Mouse (Mus musculus) lung, adult 18-20 months (tissue): ENCODE measurements around the gene Lhx5.

Experiments used
- DNase-seq, 2 experiments: peaks; one replicate each; pipeline ENCODE4 v3.0.0; 2022; ENCODE audit warnings: mixed read lengths in 2 of 2

Gene Lhx5

DNA sequence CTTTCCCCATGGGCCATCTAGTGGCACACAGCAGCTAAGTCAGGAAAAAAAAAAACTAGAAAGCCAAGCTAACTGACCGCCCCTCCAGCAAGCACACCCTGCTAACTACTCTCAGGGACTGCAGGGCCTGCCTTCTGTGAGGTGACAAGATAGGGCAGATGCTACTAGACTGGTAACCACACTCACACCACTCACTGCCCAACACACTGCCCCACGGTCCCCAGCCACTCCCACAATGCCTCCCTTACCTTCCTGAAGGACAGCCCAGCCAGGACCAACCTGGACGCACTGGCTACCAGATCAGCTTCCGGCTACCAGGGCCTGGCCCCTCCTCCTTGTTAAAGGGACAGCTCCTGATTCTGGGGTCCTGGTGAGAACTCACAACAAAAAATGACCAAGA is 35.5 kb downstream of the Lhx5 start:
- DNase-seq: no peak

DNA sequence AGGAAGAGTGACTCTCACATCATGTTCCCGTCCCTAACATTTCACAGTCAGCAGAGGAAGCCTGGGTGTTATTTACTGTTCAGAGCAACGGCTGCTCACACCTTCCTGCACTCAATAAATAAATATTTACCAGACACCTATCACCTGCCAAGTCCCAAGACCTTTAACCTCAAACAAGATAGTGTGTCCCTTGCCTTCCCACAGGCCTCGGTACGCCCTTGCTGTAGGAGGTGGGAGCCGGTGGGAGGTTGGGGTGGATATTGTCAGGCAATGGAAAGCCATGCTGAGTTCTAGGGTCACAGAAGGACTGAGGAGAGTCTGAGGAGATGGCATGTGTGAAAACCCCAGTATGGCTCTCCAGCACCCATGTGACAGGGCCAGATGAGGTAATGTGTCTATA is 36.8 kb downstream of the Lhx5 start:
- DNase-seq: no peak

DNA sequence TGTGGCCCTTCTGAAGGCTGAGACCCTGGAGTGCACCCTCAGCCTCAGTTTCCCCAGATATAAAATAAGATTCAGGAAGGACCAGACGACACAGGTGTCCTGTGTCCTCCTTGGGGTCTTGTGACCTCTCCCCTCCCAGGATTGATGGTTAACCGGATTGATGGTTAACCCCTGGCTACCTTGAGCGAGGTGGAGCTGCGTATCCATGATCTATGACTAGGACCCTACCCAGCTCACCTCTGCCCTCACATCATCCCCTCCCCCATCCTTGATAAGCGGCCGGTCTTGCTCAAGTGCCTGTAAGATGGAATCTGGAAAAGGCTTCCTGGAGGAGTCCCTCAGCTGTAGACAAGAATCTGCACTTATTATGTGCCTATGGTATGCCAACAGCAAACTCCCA is 37.3 kb downstream of the Lhx5 start:
- DNase-seq: no peak

DNA sequence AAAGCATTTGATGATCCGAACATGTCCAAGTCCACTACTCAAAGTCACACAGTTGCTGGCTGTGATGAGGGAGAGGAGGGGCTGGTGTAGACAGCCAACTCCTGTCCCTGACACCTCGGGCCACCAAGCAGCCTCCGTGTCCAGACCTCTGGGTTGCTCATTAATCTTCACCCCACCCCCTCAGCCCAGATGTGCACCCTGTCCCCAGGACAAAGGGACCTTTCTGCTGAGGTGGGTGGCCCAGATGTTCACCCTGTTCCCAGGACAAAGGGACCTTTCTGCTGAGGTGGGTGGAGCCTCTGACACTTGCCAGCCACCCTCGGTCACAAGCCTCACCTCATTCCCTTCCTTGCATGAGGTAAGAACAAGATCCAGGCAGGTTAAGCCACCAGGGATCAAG is 40.0 kb downstream of the Lhx5 start:
- no peak for DNase-seq

DNA sequence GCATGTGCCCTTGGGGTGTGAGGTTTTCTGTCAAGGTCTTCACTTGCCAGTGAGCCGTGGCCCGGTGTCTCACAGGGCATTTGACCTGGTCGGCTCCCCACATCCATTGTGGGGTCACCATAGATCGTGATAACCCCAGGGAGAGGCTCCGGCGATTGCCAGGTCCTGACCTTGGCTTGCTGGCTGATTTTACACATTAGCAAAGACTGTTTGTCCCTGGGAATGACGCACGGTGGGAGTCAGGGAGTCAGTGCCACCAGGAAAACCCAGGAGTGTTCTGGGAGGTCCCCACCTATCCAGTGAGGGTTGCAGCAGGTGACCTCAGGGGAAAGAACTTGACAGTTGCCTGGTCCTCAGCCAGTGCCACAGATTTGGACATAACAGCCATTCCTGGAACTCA is 41.3 kb downstream of the Lhx5 start, which contains the start of gene Sdsl:
Sdsl (minus strand) TSS at position 41 of the 400 bp plus-strand sequence.
- DNase-seq: no peak

DNA sequence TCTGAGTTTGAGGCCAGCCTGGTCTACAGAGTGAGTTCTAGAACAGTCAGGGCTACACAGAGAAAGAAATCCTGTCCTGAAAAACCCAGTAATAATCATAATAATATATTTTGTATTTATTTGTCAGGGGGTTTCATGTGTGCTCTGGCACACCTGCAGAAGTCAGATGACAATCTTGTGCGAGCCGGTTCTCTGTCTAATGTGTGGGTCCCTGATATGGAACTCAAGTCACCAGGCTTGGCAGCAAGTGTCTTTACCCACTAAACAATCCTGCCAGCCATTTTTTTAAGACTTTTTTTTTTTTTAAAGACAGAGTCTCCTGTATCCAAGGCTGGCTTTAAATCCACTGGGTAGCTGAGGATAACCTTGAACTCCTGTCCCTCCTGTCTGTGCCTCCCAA is 41.9 kb downstream of the Lhx5 start:
- no peak for DNase-seq

DNA sequence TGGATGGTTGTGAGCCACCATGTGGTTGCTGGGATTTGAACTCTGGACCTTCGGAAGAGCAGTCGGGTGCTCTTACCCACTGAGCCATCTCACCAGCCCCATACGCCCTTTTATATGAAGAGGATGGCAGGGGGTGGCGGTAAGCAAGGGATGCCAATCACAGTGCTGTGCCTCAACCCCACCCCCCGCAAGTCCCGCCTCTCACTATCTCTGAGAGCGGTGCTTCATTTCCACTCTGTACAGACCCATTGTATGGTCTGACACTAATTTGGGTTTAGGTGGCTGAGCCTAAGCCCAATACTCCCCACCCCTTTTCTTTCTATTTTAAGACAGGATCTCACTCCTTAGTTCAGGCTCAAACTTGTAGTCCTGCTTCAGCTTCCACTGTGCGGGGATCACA is 44.4 kb downstream of the Lhx5 start:
- no peak for DNase-seq

DNA sequence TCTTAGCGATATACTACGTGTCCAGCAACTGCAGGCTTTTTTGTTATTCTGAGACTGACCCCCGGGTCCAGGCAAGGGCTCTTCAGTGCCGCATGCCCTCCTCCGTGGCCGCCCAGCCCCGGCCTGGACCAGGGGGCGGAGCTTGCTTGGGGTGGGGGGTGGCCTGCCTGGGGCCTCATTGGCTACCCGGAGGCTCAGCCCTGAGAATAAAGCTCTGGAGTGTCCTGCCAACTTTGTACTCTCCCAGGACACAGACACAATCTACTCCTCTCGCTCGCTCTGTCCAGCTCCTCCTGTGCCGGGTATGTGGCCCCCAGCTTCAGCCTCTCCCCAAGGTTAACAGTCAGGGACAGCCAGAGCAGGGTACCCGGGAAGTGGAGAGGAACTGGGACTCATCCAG is 44.8 kb downstream of the Lhx5 start, which contains the start of gene Sds:
Sds (plus strand) TSS at position 231 of the 400 bp plus-strand sequence.
- DNase-seq: no peak

DNA sequence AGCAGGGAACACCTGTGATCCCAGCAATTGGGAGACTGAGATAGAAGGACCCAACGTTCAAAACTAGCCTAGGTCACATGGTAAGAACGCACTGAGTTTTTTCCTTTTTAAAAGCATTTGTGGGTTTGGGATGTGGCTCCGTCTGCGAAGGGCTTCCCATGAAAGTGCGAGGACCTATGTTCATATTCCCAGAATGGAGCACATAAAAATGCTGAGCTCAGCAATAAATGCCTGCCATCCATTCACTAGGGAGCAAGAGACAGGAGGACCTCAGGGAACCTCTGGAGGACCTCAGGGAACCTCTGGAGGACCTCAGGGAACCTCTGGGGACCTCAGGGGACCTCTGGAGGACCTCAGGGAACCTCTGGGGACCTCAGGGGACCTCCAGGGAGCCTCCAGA is 46.5 kb downstream of the Lhx5 start:
- DNase-seq: no peak

DNA sequence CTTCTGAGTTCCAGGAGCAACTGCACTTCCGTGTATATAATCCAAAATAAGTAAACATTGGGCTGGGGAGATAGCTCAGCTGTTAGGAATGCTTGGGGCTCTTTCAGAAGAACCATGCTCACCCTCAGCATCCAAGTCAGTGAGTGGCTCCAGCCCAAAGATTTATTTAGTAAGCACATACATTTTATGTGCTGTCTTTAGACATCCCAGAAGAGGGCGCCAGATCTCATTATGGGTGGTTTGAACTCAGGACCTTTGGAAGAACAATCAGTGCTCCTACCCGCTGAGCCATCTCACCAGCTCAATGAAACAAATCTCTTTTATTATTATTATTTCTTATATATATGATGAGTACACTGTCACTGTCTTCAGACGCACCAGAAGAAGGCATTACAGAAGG is 48.0 kb downstream of the Lhx5 start:
- no peak for DNase-seq

DNA sequence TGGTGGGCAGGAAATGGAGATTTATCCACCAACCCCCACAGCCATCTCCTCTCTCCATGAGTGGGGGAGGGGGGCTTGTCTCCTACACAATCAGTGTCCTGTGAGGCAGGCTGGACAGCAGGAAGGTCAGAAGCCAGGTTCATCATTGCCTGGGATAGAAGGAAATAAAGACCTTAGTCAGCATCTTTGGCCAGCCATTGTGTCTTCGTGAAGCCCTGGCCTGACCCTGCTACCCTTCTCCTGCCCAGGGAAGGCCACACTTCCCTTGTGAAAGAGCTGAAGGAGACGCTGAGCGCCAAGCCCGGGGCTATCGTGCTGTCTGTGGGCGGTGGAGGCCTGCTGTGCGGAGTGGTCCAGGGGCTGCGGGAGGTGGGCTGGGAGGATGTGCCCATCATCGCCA is 49.7 kb downstream of the Lhx5 start:
- DNase-seq: no peak

DNA sequence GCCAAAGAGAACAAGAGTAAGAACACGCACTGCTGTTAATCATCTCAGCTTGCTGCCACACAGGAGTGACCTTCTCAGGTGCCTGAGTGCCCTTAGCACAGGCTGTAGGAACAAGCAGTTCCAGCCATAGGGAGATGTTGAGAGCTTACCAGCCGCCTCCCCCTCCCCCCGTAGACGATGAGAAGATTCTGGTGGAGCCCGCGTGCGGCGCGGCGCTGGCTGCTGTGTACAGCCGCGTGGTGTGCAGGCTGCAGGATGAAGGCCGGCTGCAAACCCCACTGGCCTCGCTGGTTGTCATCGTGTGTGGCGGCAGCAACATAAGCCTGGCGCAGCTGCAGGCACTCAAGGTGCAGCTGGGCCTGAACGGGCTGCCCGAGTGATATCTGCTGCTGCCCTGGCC is 51.9 kb downstream of the Lhx5 start:
- no peak for DNase-seq

DNA sequence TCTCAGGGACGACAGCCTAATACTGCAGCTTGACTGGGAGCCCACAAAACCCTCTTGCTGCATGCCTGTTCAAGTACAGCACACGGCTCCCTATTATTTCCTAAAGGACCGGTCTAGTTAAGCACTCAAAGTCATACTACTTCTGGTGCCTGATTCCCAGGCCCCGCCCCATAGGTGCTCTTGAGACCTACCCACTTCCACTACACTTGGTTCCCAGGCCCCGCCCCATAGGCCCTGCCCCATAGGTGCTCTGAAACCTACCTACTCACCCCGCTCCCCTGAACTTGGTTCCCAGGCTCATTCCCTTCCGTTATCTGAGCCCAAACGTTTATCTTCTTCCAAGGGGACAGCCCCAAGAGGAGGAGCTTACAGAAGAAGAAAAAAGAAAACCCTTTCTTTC is 56.3 kb downstream of the Lhx5 start:
- DNase-seq: no peak

DNA sequence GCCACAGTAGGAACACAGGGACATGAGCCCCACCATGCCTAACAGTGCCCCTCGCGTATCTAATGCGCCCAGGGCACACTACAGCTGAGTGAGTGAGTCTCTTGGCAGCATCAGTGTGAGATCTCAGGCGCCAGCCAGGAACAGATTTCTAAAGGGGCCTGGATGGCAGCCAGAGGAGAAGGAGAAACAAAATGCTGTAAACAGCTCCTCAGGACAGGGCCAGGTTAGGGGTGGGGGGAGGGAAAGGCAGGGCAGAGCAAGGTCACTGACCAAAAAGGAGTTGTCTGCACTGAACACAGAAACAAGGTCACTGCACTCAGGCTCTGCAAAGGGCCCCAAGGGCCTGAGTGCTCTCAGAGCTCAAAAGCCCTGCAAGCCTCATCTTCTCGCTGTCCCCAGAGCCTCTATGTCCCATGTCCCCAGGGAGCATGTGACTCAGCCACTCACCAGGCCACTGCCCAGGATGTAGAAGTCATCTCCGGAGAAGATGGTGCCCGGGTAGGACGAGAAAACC is 59.2 kb downstream of the Lhx5 start:
- no peak for DNase-seq
